Mouse (Mus musculus) forebrain, postnatal 0 days (tissue): ENCODE data around the gene Slc16a1. TPM values are rescaled to one million over a fixed set of nuclear protein-coding genes. Genes with fewer than 3 reads are reported as not detected.

ENCODE experiments used
- ATAC-seq: fragments of 200-750 bp; cut with Nextera tagmentation; 2 replicates; pipeline ENCODE4 v1.8.0; 2017; ENCODE audit warnings: mild to moderate bottlenecking, moderate library complexity
- DNase-seq: peaks from one replicate; pipeline ENCODE4 v3.0.0-alpha.2; 2015
- H3K27ac ChIP-seq: fragments of 300-500 bp; sonication (generic); 2 replicates; pipeline ENCODE4 v1.5.1; 2014; ENCODE audit warnings: low read depth, mild to moderate bottlenecking, antibody characterized with exemption, low read length, moderate library complexity, mixed read lengths
- H3K27me3 ChIP-seq: fragments of 300-500 bp; sonication (generic); 2 replicates; pipeline ENCODE4 v1.6.1; 2014; ENCODE audit warnings: mild to moderate bottlenecking, low read length, mixed read lengths; ENCODE audit not compliant: insufficient read depth
- H3K36me3 ChIP-seq: fragments of 300-500 bp; sonication (generic); 2 replicates; pipeline ENCODE4 v1.6.1; 2014; ENCODE audit warnings: mild to moderate bottlenecking, moderate library complexity; ENCODE audit not compliant: insufficient read depth
- H3K4me1 ChIP-seq: fragments of 300-500 bp; sonication (generic); 2 replicates; pipeline ENCODE4 v1.6.1; 2014; ENCODE audit warnings: antibody characterized with exemption; ENCODE audit not compliant: insufficient read depth
- H3K4me2 ChIP-seq: fragments of 300-500 bp; sonication (generic); 2 replicates; pipeline ENCODE4 v1.6.1; 2014; ENCODE audit warnings: low read depth, mild to moderate bottlenecking, moderate library complexity
- H3K4me3 ChIP-seq: fragments of 300-500 bp; sonication (generic); 2 replicates; pipeline ENCODE4 v1.5.1; 2014; ENCODE audit warnings: low read depth, low read length, mixed read lengths
- H3K9ac ChIP-seq: fragments of 300-500 bp; sonication (generic); 2 replicates; pipeline ENCODE4 v1.6.1; 2014; ENCODE audit warnings: mild to moderate bottlenecking
- H3K9me3 ChIP-seq: fragments of 300-500 bp; sonication (generic); 2 replicates; pipeline ENCODE4 v1.6.1; 2016; ENCODE audit warnings: low read length
- CTCF ChIP-seq: sonication (generic); IDR thresholded peaks from 2 replicates; pipeline ENCODE4 v1.5.1; 2016; ENCODE audit warnings: antibody characterized with exemption, control low read depth, low read depth
- WGBS: fragments of 180-500 bp; shearing (Covaris S2); extraction: QIAGEN DNeasy Blood & Tissue Kit; methylation state at CpG from one replicate; pipeline ENCODE4 v1.1.7; 2014; 5-methylcytosine and 5-hydroxymethylcytosine counted together
- polyA plus RNA-seq: library from polyadenylated mRNA; unstranded; fragments of >200 nt; fragmentation: Nextera tagmentation; extraction: Ambion mirVana; gene quantifications from 2 replicates; pipeline ENCODE4 v1.2.1, GENCODE M21; 2015
- total RNA-seq: library from RNA; depleted of rRNA; stranded (reverse); fragments of >200 nt; gene quantifications from 2 replicates; pipeline ENCODE4 v1.2.3, GENCODE M21; 2014

The Slc16a1 gene
- total and polyA plus RNA-seq, 2 experiments from 2014 or later: 20.2 to 33.4 TPM

DNA sequence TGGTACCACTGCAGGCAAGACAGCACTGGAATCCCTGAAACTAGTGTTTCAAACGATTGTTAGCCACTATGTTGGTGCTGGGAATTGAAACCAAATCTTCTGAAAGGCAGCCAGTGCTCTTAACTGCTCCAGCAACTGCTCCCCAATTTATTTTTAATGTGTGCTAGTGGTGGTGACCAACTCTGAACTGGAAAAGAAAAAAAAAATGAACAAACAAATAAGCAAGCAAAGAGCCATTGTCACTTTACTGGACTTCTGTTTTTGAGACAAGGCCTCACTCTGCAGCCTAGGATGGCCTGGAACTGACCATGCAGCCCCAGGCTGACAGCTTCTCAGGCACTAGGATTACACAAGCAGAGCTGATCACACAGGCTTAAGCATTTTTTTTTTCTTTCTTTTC is 16.6 kb upstream of the Slc16a1 start:
- no peaks in the 10 kb centered on the region for H3K9me3 ChIP-seq
- DNase-seq: no peak
- H3K9ac ChIP-seq: no peak overlapping the region
- no peak overlapping the region for H3K27ac ChIP-seq
- H3K36me3 ChIP-seq: no peaks in the 10 kb centered on the region
- H3K27me3 ChIP-seq: no peaks in the 10 kb centered on the region
- H3K4me2 ChIP-seq: no peak overlapping the region
- WGBS: 64% methylated on average over 1 of the region's 1 CpGs
- H3K4me3 ChIP-seq: no peak overlapping the region
- no peak for TF ChIP-seq CTCF
- ATAC-seq: no peak
- no peaks in the 10 kb centered on the region for H3K4me1 ChIP-seq

DNA sequence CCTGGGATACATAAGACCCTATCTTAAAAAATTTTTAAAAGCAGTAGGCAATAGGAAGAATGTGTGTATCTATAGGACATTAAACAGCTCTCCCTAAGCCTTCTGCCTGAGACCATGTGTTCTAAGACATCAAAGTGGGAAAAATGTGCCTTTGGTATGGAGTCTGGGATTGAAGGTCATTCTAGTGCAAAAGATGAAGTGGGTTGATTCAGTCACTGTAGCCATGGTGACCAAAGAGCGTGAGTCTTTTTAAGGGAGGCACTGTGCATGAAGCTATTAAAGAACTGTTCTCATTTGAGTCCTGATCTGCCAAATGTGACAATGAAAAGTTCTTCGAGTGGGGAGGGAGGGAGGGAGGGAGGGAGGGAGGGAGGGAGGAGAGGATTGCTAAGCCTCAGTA is 8.7 kb upstream of the Slc16a1 start:
- no peak for TF ChIP-seq CTCF
- ATAC-seq (peak; percentile 48), DNase-seq (no peak)
- no peaks in the 10 kb centered on the region for H3K9me3 ChIP-seq
- WGBS: 23% methylated on average over 2 of the region's 2 CpGs
- H3K27me3 ChIP-seq: no peaks in the 10 kb centered on the region
- H3K4me3 ChIP-seq: no peak overlapping the region
- H3K9ac ChIP-seq: no peak overlapping the region
- H3K36me3 ChIP-seq: no peaks in the 10 kb centered on the region
- H3K27ac ChIP-seq: no peak overlapping the region
- H3K4me2 ChIP-seq: no peak overlapping the region
- H3K4me1 ChIP-seq: no peaks in the 10 kb centered on the region

DNA sequence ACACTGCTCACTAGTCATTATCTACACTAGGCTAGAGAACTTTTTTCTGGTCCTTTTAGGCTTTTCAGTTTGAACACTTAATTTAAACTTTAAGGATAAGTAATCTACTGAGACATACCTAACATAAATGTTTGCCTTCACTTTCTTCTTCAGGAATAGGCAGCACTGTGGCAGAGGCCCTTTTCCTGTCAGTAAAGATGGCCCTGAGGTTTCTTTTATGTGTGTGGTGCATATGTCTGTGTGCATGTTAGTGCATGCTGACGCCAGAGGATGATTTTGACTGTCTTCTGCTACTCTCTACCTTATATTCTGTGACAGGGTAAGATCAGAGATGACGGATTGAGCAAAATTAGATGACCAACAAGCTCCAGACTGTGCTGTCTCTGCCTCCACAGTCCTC is 7.5 kb upstream of the Slc16a1 start:
- H3K27me3 ChIP-seq: no peaks in the 10 kb centered on the region
- no peaks in the 10 kb centered on the region for H3K36me3 ChIP-seq
- DNase-seq (no peak), ATAC-seq (no peak)
- no peaks in the 10 kb centered on the region for H3K9me3 ChIP-seq
- TF ChIP-seq CTCF: no peak
- H3K27ac ChIP-seq: no peak overlapping the region
- no peak overlapping the region for H3K4me3 ChIP-seq
- no peak overlapping the region for H3K4me2 ChIP-seq
- 93% methylated on average over 2 of the region's 2 CpGs for WGBS
- no peak overlapping the region for H3K9ac ChIP-seq
- H3K4me1 ChIP-seq: no peaks in the 10 kb centered on the region

DNA sequence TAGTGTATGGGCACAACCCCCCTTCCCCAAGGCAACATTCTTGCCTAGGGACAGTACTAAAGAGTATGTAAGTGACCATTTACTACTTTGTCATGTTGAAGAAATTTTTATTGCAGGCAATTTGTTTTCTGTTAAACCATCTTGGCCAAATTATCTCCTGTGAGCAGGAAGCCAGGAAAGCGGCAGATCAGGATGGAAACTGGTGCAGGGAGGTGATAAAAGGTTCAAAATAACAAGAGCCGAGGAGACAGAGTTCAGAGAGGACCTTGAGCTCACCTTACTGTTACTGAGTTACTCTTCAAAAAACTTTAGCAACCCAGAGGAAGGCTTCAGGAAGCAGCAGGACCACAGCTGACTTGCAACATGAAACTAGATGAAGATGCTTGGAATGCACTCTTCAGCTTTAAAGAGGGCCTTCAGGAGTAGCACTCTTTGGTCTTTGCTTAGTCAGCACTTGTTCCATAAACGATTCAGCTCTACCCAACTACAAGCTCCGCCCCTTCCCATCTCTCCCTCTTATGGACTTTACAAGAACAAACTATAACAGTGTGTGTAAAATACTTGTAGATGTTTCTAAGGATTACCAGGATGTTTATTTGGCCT is 5.8 kb upstream of the Slc16a1 start:
- 92% methylated on average over 4 of the region's 4 CpGs for WGBS
- ATAC-seq: no peak

DNA sequence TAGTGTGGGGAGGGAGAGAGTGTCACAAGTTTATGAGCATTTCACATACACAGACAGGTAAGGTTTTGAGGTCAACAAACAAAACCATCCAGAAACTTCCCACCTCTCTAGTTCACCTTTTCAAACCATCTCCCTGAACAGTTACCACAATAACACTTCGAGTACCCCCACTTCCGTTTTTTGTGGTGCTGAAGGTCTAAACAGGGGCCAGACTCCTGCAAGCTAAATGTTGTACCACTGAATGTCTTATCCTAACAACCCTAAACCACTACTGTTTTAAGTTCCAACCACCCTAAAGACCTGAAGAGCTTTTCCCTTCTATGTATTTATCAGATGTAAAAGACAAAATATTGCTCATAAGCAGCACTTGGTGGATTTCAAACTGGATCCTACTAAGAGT is 2.0 kb upstream of the Slc16a1 start:
- 91% methylated on average over 2 of the region's 2 CpGs for WGBS
- Histone ChIP-seq H3K4me2 (no peak overlapping the region), H3K9me3 (no peaks in the 10 kb centered on the region), H3K9ac (no peak overlapping the region), H3K36me3 (no peaks in the 10 kb centered on the region), H3K4me3 (no peak overlapping the region), H3K27ac (no peak overlapping the region), H3K4me1 (no peaks in the 10 kb centered on the region), H3K27me3 (no peaks in the 10 kb centered on the region)
- no peak for ATAC-seq
- no peak for DNase-seq
- TF ChIP-seq CTCF: no peak

More for the DNA sequence above, 5.8 kb upstream of the Slc16a1 start:
- no peaks in the 10 kb centered on the region for H3K36me3 ChIP-seq
- H3K4me1 ChIP-seq: no peaks in the 10 kb centered on the region
- DNase-seq: no peak
- no peak overlapping the region for H3K4me3 ChIP-seq
- no peaks in the 10 kb centered on the region for H3K27me3 ChIP-seq
- TF ChIP-seq CTCF: no peak
- no peaks in the 10 kb centered on the region for H3K9me3 ChIP-seq
- no peak overlapping the region for H3K9ac ChIP-seq
- no peak overlapping the region for H3K27ac ChIP-seq
- H3K4me2 ChIP-seq: no peak overlapping the region

DNA sequence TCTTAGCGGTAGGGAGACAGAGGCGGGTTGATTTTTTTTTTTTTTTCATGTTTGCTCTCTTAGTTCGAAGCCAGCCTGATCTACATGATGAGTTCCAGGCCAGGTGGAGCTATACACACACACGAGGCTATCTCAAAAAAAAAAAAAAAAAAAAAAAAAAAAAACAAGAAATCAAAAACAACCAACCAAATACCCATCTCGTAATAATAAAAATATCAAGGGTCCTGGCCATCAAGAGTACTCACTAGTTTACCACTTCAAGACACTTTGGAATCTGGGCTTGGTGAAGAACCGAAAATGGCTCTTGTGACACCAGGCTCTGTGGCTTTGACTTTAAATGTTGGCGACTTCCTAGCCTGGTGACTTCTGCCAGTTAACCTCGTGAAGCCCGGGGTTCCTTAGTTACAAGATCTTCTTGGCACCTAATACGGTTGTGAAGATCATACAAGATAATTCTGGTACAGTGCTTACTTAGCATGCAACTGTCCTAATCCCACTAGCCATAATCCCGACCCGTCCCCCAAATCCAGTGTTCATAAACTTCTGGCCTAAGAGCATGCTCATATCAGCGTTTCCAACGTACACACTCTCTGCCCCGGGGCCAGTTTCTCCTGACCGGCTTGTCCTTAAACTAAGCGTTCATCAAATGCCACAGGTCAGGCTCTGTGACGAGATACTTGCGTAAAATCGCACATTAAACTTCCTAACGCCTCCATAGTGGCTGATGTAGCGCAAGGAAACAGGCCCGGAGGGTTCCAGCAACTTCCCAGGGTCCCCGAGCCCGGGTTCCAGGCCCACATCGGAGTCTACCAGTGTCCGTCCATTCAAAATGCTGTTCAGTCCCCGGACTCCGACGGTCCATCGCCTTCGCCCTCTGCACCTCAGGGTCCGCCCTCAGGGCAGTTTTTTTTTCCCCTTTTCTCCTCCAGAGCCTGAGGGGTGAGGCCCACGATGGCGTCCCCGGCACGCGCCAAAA is 753 bp upstream of the Slc16a1 start:
- Histone ChIP-seq H3K4me1 (no peaks in the 10 kb centered on the region), H3K4me3 (peak overlapping the region; percentile 90), H3K27me3 (no peaks in the 10 kb centered on the region), H3K4me2 (peak overlapping the region; percentile 92), H3K9me3 (no peaks in the 10 kb centered on the region), H3K9ac (peak overlapping the region; percentile 87), H3K36me3 (no peaks in the 10 kb centered on the region), H3K27ac (peak overlapping the region; percentile 71)
- DNase-seq (peak; percentile 62), ATAC-seq (peak; percentile 44)
- 14% methylated on average over 38 of the region's 38 CpGs for WGBS
- no peak for TF ChIP-seq CTCF
